Mouse (Mus musculus): ENCODE measurements around the gene Cpa5. TPM values are rescaled to one million over a fixed set of nuclear protein-coding genes. Genes with fewer than 3 reads are reported as not detected.

The Cpa5 gene
- polyA plus RNA-seq, 1 experiment from 2014 or later, result 0.43 TPM

DNA sequence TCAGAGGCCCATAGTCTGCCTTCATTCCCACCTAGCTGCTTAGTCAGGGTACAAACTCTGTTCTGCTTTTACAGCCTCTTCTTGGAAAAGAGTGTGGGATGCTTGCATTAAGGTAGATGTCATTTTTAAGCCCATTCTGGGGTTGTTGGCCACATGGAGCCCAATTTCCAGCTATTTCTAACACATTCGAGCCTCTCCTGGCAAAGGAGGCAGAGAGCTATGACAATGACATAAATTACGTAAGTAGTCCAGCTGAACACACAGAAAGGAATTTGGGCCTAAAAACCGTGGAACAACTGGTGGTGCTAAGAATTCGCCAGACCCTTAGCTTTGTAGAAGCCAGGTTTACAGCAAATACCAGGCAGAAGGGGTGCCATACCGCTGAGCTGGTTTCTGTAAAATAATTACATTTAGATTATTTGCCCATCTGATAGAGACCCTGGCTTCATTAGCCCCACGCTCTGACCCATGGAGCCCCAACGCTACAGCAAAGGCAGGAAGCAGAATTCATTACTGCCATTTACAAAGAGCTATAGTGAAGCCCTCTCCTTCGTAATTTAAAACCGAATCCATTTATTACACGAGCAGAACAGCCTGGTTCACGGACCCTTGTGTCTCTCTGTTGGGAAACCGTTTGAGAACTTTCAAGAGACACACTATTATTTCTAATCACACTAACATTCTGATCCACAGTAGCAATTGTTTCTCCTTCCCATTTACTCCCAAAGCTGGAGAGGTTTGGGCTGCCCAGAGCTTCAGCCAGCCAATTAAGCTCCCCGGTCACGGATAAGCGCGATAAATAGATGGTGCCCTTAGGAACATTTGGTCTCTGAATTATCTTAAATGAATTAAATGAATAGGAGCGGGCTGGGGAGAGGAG lies 30.6 kb upstream of the Cpa5 start:
- Histone ChIP-seq H3K4me3 (replicated peaks) (no peak overlapping the region), H3K9ac (no peak overlapping the region), H3K27ac (replicated peaks) (0 out of 2 replicates have a peak overlapping the region, but pooled peaks have one; percentile 1), H3K4me1 (peaks cover 20% of the 10 kb centered on the region), H3K36me3 (no peaks in the 10 kb centered on the region), H3K4me2 (replicated peaks) (no peak overlapping the region), H3K27me3 (no peaks in the 10 kb centered on the region), H3K9me3 (replicated peaks) (no peaks in the 10 kb centered on the region)
- WGBS, result 58% methylated on average over 17 of the region's 17 CpGs
- ATAC-seq (ENCODE audit: insufficient number of reproducible peaks, low FRiP score, low TSS enrichment, low read depth), result no peak

DNA sequence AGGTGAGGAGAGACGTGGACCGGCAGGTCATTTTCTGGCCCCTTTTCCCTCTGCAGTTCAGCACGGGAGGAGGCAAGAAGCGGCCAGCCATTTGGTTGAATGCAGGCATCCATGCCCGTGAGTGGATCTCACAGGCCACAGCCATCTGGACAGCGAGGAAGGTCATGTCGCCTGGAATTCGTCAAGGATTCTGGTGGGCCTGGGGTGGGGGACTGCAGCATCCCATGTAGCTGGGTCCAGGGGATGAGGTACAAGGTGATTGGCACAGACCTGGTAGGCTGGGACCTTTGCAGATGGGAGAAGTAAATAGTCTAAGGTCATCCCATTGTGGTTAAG lies 30.0 kb upstream of the Cpa5 start:
- Histone ChIP-seq H3K27ac (replicated peaks) (no peak overlapping the region), H3K9me3 (replicated peaks) (no peaks in the 10 kb centered on the region), H3K27me3 (no peaks in the 10 kb centered on the region), H3K4me3 (replicated peaks) (no peak overlapping the region), H3K4me1 (peaks cover 18% of the 10 kb centered on the region), H3K4me2 (replicated peaks) (no peak overlapping the region), H3K9ac (no peak overlapping the region), H3K36me3 (no peaks in the 10 kb centered on the region)
- ATAC-seq (ENCODE audit: insufficient number of reproducible peaks, low FRiP score, low TSS enrichment, low read depth), result no peak
- WGBS, result 77% methylated on average over 8 of the region's 8 CpGs

DNA sequence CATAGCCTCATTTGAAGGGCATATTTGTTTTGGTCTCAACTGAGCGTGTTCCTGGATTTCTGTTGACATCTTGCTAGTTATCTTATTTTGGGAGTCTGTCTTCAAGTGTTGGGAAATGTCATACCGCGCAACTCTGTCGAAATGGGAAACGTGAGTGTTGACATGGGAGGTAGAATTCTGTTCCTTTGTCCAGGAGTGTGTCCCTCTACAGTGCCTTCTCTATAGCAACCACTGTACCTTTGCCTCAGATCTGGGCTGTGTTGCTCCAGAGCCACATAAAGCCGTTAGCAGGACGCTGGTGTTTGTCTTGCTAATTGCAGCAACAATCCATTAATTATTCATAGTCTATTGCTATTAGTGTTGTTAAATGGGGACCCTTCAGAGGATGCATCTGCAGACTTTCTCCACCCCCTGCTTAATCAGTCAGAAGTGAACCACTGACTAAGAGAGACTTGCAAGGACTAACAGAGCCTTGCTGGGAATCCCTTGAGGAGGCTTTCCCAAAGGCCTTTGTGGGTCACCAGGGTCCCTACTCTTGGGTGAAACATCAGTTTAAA lies 23.8 kb upstream of the Cpa5 start:
- H3K4me3 ChIP-seq (replicated peaks), result no peak overlapping the region
- H3K27me3 ChIP-seq, result no peaks in the 10 kb centered on the region
- H3K9me3 ChIP-seq (replicated peaks), result no peaks in the 10 kb centered on the region
- WGBS, result 87% methylated on average over 7 of the region's 7 CpGs
- ATAC-seq (ENCODE audit: insufficient number of reproducible peaks, low FRiP score, low TSS enrichment, low read depth), result no peak
- no peaks in the 10 kb centered on the region for H3K36me3 ChIP-seq
- H3K9ac ChIP-seq, result no peak overlapping the region
- H3K4me1 ChIP-seq, result no peaks in the 10 kb centered on the region
- H3K27ac ChIP-seq (replicated peaks), result no peak overlapping the region
- no peak overlapping the region for H3K4me2 ChIP-seq (replicated peaks)

DNA sequence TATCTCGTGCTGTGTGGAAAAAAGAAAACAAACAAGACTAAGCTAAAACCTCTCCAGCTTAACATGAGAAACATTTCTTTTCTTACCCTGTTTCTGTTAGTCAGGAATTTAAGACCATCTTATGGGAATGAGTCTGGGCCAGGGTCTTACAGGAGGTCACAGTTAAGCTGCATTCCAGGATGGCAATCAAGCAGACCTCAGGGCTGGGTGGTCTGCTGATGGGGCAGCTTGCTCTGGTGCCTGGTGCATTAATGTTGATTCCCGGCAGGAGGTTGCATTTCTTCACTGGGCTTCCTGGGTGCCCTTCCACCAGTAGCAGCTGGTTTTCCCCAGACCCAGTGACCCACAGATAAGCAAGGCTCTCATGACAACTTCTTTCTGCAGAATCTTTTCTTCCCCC lies 21.0 kb upstream of the Cpa5 start:
- ATAC-seq (ENCODE audit: insufficient number of reproducible peaks, low FRiP score, low TSS enrichment, low read depth), result no peak

DNA sequence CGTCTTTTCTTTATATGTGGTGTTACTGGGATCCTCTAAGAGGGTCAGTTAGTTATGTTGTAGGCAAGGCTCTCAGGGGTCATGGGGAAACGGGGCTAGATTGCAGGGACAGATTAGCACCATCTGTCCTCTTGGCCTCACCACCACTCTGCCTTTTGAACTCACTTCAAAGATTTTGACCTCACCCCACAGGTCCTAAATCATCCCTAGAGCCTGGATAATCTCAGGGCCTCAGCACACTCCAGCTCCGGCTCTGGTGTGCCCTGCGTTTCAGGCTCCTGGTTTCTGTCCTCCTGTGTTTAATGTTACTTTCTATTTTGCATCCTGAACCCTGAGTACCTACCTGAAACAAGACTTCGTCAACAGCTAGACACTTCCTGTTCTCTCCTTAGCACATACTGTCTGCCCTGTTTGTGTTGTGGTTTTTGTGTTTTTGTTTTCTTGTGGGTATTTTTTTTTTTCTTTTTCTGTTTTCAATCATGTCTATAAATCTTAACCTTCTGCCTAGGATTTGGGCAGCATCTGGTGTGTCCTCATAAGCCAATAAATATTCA lies 18.9 kb upstream of the Cpa5 start:
- Histone ChIP-seq H3K9ac (no peak overlapping the region), H3K9me3 (replicated peaks) (no peaks in the 10 kb centered on the region), H3K36me3 (no peaks in the 10 kb centered on the region), H3K4me3 (replicated peaks) (no peak overlapping the region), H3K27ac (replicated peaks) (no peak overlapping the region), H3K27me3 (no peaks in the 10 kb centered on the region), H3K4me1 (no peaks in the 10 kb centered on the region), H3K4me2 (replicated peaks) (no peak overlapping the region)
- 47% methylated on average over 5 of the region's 5 CpGs for WGBS
- no peak for ATAC-seq (ENCODE audit: insufficient number of reproducible peaks, low FRiP score, low TSS enrichment, low read depth)

More for the DNA sequence above, 21.0 kb upstream of the Cpa5 start:
- H3K27ac ChIP-seq (replicated peaks), result no peak overlapping the region
- H3K9me3 ChIP-seq (replicated peaks), result no peaks in the 10 kb centered on the region
- H3K4me3 ChIP-seq (replicated peaks), result no peak overlapping the region
- no peaks in the 10 kb centered on the region for H3K4me1 ChIP-seq
- WGBS, result 23% methylated on average over 2 of the region's 2 CpGs
- H3K9ac ChIP-seq, result no peak overlapping the region
- H3K4me2 ChIP-seq (replicated peaks), result no peak overlapping the region
- H3K36me3 ChIP-seq, result no peaks in the 10 kb centered on the region
- H3K27me3 ChIP-seq, result no peaks in the 10 kb centered on the region

DNA sequence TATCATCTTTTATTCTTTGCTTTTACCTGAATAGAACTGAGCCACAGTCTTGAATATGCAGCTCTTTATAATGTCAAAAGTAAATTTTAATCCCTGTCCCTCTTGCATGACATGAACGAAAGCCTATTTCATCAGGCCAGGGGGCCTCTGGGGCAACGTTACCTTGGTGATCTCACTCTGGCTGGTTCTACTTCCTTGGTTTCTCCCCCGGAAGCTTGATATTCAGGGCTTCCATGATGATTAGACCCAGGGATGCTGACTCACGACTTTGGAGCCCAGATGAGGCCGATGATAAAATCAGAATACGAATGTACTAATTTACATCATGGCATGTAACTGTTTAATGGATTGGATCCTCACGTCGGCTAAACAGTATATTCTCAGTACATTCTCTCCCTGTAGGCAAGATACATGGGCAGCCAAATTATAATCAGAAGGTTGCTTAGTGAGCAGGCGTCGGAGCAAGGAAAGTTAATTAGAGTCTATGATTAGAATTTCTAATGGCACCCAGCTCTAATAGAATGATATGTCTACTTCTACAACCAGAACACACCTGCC lies 18.3 kb upstream of the Cpa5 start:
- Histone ChIP-seq H3K4me2 (replicated peaks) (no peak overlapping the region), H3K4me1 (no peaks in the 10 kb centered on the region), H3K36me3 (no peaks in the 10 kb centered on the region), H3K27me3 (no peaks in the 10 kb centered on the region), H3K27ac (replicated peaks) (no peak overlapping the region), H3K4me3 (replicated peaks) (no peak overlapping the region), H3K9me3 (replicated peaks) (no peaks in the 10 kb centered on the region), H3K9ac (no peak overlapping the region)
- 63% methylated on average over 10 of the region's 10 CpGs for WGBS
- no peak for ATAC-seq (ENCODE audit: insufficient number of reproducible peaks, low FRiP score, low TSS enrichment, low read depth)

DNA sequence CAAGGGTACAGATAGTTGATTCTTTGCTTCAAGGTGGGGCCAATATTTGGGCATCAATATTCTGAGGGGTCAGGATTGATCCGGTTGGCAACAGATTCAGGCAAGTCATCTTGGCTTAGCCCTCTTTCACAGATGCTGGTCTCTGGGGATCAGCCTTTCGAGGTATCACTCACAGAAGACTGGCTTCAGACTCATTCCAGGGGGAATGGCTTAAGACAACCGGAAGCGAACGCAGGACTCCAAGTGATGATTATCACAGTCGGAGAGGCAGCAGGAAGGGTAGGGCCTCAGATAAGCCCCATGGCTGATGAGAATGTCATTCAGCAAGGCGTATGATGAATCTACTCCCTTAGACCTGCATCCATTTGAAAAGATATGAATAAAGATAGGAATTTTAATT lies 16.4 kb upstream of the Cpa5 start:
- Histone ChIP-seq H3K36me3 (no peaks in the 10 kb centered on the region), H3K4me2 (replicated peaks) (no peak overlapping the region), H3K4me3 (replicated peaks) (no peak overlapping the region), H3K9me3 (replicated peaks) (no peaks in the 10 kb centered on the region), H3K4me1 (no peaks in the 10 kb centered on the region), H3K27me3 (no peaks in the 10 kb centered on the region), H3K27ac (replicated peaks) (no peak overlapping the region), H3K9ac (no peak overlapping the region)
- ATAC-seq (ENCODE audit: insufficient number of reproducible peaks, low FRiP score, low TSS enrichment, low read depth), result no peak
- WGBS, result 74% methylated on average over 7 of the region's 7 CpGs

DNA sequence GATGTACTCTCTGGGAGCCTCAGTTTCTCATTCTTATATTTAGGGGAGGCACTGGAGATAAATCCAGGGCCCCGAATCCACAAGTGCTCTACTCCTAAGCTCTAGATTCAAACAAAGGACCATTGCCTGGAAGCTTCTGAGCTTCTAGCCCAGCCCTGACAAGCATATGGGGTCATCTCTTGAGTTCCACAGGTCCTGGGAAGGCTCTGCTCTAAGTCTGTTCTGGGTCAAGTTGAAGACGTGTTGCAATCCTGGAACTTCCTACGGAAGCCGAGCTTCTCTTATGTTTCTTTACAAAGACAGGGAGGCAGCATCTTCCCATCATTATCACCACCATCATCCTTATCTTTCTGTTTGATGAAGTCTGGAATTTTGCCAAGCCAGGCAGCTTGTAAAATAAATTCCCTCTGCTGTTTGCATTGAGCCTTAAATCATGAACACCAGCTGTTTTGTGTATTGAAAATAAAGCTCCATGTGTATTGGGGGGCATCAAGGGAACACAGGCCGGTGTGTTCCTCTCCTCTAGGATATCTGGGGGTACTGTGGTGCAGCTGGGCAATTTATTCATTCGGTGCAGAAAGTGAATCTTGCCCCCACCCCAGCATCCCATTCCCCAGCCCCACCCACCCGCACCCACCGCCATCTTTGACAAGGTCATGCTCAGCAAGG lies 14.4 kb upstream of the Cpa5 start:
- Histone ChIP-seq H3K4me2 (replicated peaks) (no peak overlapping the region), H3K9ac (no peak overlapping the region), H3K36me3 (no peaks in the 10 kb centered on the region), H3K4me3 (replicated peaks) (no peak overlapping the region), H3K27ac (replicated peaks) (no peak overlapping the region), H3K9me3 (replicated peaks) (no peaks in the 10 kb centered on the region), H3K27me3 (no peaks in the 10 kb centered on the region), H3K4me1 (no peaks in the 10 kb centered on the region)
- no peak for ATAC-seq (ENCODE audit: insufficient number of reproducible peaks, low FRiP score, low TSS enrichment, low read depth)
- 80% methylated on average over 8 of the region's 8 CpGs for WGBS

DNA sequence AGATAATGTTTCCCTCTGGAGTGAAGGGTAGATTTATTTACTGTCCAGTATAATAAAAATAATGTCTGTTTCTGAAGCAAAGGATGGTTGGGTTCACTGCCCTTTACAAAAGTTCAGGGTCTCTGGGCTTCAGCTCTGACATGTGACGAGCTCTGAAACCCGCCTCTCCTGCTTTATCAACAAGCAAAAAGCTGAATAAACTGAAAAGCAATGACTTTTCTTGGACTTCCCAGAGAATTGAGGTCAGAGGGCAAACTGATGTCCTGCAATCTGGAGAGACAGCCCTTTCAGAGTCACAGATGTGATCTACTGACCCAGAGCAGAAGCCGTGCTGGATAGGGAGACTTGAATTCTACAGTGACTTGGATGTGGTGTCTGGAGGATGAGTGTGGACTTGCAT lies 10.8 kb upstream of the Cpa5 start:
- H3K27ac ChIP-seq (replicated peaks), result no peak overlapping the region
- H3K9me3 ChIP-seq (replicated peaks), result no peaks in the 10 kb centered on the region
- H3K4me1 ChIP-seq, result no peaks in the 10 kb centered on the region
- H3K27me3 ChIP-seq, result no peaks in the 10 kb centered on the region
- no peak for ATAC-seq (ENCODE audit: insufficient number of reproducible peaks, low FRiP score, low TSS enrichment, low read depth)
- H3K4me2 ChIP-seq (replicated peaks), result no peak overlapping the region
- H3K4me3 ChIP-seq (replicated peaks), result no peak overlapping the region
- H3K9ac ChIP-seq, result no peak overlapping the region
- 68% methylated on average over 3 of the region's 3 CpGs for WGBS
- H3K36me3 ChIP-seq, result no peaks in the 10 kb centered on the region

DNA sequence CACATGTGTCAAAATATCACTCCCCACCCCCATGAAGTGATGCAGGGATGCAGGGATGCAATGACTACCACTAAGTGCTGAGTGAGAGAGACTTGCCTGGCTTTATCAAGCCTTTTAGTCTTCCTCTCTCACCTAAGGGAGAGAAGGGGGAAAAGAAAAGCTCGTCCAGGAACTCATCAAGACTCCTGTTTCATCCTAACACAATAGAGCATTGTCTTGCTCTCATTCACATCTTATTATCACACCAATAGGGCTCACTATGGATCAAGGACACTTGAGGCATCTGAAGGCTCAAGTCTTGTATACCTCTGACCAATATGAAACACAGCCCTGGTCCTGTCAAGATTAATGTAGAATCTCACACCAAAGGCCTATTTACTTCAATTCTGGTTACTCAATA lies 9.8 kb upstream of the Cpa5 start:
- WGBS, result 73% methylated on average over 1 of the region's 1 CpGs
- H3K4me2 ChIP-seq (replicated peaks), result no peak overlapping the region
- H3K9me3 ChIP-seq (replicated peaks), result no peaks in the 10 kb centered on the region
- no peak for ATAC-seq (ENCODE audit: insufficient number of reproducible peaks, low FRiP score, low TSS enrichment, low read depth)
- H3K4me3 ChIP-seq (replicated peaks), result no peak overlapping the region
- H3K4me1 ChIP-seq, result no peaks in the 10 kb centered on the region
- no peak overlapping the region for H3K27ac ChIP-seq (replicated peaks)
- H3K36me3 ChIP-seq, result no peaks in the 10 kb centered on the region
- no peak overlapping the region for H3K9ac ChIP-seq
- H3K27me3 ChIP-seq, result no peaks in the 10 kb centered on the region

DNA sequence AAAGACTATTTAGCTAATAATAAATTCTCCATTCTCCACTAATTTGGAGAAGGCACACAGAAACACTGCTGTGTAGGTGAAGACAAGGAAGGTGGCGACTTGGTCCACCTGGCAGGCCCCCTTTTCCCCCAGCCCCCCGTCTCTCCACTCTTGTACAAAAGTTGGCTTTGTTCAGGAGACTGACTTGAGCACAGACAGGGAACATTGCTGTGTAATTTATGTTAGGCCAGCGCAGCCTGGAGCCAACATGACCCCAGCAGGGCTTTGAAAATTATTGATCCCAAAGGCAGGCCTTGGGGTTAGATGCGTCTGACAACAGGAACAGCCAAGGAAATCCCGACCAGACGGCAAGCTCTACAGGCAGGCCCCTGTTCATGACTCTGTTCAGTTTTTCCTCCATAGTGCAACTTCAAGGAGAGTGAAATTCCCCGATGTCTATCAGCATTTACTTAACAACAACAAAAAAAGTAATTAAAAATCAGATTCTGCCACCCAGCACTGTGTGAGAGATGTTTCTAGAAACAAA lies 6.4 kb upstream of the Cpa5 start:
- 53% methylated on average over 7 of the region's 7 CpGs for WGBS
- ATAC-seq (ENCODE audit: insufficient number of reproducible peaks, low FRiP score, low TSS enrichment, low read depth), result no peak
- Histone ChIP-seq H3K9me3 (replicated peaks) (no peaks in the 10 kb centered on the region), H3K9ac (no peak overlapping the region), H3K4me2 (replicated peaks) (no peak overlapping the region), H3K36me3 (no peaks in the 10 kb centered on the region), H3K4me3 (replicated peaks) (no peak overlapping the region), H3K27me3 (no peaks in the 10 kb centered on the region), H3K27ac (replicated peaks) (no peak overlapping the region), H3K4me1 (no peaks in the 10 kb centered on the region)

Measured in embryonic facial prominence, embryonic 15.5 days (tissue).